Mouse (Mus musculus) urinary bladder, postnatal 10 days (tissue): ENCODE results near the gene Dnajc3.

Source experiments
- DNase-seq: peaks from one replicate; pipeline ENCODE4 v3.0.0; 2022; ENCODE audit warnings: low spot score

The Dnajc3 gene

DNA sequence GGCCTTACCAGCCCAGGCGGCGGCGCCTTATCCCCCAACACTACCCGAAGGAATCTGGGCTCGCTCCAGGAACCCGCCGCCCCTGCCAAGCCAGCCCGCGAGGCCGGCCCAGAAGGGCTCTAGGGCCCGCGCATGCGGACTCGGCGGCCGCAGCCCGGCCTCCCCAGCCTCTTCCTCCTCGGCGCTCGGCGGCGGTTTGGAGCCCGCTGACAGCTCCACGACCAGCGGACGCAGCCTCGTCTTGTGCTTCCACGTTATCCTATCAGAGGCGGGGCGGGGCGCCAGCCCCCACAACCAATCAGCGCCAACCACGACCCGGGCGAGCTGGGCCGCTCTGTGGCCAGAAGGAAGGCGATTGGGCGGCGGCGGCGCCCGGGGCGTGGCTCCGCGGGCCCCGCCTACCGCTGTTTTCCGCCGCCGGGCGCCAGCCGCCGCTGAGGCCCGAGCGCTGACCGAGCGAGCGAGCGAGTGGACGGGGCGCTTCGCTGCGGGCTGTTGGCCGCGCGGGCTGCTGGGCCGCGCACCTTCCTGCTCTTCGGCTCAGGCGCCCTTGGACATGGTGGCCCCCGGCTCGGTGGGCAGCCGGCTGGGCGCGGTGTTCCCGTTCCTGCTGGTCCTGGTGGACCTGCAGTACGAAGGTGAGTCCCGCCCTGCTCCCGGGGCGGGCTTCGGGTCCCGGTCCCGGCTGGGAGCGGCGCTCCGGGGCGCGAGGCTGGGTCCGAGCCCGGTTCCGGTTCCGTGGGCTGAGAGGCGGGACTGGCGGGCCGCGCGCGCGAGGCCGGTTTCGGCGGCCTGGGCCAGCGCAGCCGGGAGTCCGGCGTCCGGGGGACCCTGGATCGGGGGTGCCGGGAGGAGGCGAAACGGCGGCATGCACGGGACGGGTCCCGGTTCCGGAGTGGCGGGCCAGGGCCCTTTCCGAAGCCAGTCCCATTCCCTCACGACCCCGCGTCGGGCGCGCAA is at the start of gene Dnajc3:
Dnajc3 (plus strand) TSS at position 444 of the 960 bp plus-strand sequence.
- DNase-seq = peak; percentile 96

DNA sequence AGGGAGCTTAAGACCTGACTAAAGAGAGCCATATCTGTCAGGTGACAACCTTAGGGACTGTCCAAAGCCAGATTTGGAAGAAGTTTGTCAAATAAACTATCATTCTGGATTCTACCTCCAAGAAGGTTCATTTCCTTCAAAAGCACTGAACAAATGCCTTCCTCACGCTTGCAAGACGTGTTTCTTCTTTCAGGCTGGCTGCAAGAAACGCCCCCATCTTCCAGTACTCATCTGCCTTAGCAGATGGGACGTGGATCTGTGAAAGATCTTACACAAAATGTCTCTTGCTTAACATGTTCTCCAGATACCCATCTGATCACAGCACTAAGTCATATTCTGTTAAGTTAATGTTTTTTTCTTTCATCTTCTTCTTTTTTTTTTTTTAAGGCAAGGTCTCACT is 47.7 kb upstream of the Dnajc3 start:
- no peak for DNase-seq

DNA sequence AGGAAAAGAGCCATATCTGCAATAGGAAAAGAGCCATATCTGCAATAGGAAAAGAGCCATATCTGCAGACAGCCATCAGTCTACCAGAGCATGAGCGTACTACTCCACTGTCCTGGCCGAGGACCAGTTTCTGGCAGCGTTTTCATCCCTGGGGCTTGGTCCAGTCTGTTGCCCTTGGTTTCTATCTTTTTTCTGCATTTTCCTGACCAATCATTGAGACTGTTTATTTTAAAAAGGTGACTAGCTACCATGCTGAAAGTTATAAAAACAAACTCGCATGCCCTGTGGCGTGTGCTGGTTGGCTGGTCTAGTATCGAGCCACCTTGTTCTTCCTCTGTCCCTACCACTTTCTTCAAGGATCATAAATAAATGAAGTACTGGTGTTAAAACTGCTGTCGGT is 42.5 kb upstream of the Dnajc3 start:
- no peak for DNase-seq

DNA sequence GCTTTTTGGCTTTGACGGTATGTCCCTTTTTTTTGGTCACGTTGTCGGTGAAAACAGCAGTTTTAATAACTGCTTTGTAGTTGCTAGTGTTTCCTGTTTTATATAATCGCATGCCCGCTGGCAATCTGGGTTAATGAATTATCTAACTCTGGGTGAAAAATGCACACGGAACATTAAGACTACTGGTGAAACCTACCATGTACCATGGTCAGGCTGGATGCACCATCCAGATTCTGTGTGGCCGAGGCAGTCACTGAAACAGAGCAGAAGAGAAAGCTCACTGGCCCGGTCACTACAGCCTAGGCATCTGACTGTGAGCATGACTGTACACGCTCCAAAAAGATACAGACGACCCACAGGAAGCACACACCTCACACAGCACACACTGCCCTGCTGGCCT is 42.1 kb upstream of the Dnajc3 start:
- DNase-seq = no peak

DNA sequence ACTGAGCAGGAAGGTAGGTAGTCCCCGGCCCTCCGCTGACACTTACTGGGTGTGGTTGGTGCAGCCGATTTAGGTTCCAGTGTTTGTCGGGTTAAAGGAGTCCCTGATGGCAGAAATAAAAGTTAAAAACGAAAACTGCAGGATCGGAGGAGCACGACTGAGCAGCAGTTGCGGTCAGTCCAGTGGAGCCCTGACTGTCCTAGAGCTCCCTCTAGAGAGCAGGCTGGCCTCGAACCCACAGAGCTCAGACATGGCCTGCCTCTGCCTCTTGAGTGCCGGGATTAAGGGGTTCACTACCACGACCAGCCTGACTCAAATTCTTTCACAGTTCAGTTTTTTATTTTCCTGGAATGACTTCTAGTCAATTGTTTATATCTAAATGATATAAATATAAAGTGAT is 37.8 kb upstream of the Dnajc3 start:
- no peak for DNase-seq

DNA sequence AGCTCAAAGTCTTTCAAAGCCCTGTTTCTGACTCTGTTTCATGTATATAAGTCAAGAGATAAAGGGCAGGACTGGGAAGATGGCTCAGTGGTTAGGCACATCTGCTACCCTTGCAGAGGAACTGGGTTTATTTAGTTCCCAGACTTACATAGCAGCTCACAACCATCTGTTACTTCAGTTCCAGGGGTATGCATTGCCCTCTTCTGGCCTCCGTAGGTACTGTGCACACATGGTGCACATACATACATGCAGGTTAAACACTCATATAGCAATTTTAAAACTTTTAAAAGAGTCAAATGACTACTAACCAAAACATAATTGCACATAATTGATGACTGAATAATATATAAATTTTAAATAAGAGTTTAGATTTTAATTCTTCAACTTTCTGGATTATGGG is 36.9 kb upstream of the Dnajc3 start:
- DNase-seq = no peak

DNA sequence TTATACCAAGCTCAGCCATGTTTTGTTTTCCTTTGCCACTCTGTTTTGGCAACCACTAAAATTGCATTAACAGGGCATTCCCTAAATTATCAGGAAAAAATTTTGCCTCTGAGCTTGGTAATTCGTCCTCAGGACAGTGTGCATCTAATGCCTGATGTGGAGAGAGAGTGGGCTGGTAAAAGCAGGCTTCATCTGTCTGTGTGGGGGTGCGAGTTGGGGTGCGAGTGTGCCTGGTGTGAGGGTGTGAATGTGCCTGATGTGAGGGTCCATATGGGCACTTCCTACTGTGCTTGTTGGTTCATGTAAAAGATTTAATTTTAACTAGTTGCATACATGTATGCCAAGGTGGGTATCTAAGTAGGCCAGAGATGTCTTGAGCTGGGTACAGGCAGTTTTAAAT is 34.4 kb upstream of the Dnajc3 start:
- DNase-seq = no peak

DNA sequence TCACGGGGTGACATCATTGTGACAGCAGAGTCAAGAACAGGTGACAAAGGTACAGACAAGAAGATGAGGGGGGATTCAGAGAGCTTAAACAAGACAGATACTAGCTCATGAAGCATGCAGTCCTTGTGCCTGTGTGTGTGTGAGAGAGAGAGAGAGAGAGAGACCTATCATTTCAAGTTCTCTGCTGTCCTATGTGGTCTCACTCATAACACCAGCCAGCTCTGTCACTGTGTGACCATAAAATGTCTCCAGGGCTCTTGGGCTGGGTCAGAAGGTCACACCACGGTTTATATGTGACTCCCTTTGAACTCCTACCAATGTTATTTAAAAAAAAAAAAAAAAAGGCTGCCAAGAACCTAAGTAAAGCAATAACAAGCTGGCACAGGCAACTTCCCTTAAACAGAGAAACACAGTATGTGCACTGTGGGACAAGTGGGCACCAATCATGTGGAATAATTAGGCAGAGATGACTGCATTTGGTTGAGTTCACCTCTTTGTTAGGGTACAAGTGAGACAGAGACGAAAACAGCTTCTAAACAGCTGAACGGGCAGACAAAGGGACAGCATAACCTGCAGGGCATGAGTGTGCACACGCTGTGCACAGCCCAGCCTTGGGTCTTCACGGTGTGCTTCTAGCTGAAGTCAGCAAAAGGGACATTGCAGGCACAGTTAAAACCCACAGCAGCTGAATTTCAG is 33.8 kb upstream of the Dnajc3 start:
- no peak for DNase-seq

DNA sequence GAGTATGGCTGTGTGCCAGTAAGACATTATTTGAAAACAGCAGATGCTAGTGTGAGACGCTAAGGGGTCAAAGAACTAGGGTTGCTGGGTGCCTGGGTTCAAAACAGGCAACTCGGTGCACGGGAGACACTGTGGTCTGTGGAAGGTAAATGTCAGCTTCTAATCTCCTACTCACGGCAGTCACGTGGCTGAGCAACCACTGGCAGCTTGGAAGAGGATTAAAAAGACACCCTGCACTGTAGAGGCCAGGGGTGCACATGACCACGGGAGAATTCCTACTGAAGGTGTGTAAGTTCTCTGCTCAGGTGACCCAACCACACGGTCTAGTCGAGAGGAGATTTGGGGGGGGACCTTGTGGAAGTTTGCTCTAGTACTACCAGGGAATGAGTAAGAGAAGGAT is 30.2 kb upstream of the Dnajc3 start:
- DNase-seq = no peak

DNA sequence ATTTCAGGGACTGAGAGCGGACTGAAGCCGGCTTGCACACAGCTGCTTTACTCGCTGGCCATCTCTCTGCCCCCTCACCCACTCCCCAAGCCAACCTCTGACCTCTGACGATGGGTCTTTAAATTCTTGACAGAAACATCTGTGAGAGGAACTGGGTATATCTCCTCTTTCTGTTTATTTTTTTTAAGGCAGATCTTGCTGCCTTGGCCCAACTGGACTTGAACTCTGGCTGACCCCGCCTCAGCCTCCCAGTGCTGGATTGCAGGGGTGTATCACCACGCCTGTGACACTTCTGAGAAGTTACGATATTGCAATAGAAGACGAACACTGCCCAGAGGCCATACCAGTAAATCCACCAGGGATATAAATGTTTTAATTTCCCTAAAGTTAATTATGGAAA is 27.9 kb upstream of the Dnajc3 start:
- DNase-seq = no peak

DNA sequence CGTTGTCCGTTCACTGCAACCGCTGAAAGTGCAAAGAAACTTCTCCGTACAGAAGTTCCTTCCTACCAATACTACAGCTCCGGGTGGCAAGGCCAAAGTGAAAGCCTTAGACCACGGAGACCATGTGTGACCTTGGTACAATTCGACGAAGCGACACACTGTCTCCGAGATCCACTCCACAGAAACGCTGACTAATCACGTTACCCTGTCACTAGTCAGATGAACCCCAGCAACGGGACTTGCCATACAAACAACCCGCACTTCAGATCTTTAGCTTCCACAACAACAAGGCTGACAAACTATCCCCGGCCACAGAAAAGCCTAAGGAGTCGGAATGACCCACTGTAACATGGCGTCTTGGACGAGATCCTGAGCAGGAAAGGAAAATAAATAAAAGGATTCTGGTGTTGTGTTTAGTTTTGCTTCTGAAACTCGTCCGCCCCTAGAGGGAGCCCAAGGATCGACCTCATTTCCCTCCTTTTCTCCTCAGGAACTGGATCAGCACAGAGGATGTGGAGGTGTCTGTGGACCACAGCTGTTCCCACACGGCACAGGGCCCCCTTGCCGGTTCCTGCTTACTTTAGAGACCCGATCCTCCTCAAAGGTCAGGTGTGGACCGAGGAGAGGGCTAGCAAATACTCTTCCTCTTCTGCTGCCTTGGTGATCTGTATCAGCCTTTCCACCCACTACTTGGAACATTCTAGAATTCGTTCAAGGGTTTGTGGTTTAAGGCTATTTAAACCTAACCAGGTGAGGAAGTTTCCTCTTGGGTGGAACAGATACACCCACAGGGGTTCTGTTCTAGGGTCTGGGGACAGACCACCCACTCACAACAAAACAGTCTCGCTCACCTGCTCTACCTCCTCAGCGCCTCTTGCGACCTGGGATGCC is 27.2 kb upstream of the Dnajc3 start:
- no peak for DNase-seq

DNA sequence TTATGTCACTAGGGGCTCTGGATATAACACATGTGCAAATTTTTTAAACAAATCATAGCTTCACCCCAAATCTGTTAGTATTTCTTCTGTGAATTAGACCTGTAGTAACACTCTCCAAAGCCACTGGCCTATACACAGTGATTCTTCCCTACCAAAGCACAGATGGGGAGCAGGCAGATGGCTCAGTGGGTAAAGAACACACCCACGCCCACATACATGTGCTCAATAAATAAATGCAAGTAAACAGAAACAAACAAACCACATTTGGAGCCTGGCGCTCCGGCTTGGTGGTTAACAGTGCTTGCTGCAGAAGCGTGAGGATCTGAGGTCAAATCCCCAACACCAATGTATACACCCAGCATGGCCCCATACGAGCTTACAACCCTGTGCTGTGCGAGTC is 26.3 kb upstream of the Dnajc3 start:
- DNase-seq = no peak

DNA sequence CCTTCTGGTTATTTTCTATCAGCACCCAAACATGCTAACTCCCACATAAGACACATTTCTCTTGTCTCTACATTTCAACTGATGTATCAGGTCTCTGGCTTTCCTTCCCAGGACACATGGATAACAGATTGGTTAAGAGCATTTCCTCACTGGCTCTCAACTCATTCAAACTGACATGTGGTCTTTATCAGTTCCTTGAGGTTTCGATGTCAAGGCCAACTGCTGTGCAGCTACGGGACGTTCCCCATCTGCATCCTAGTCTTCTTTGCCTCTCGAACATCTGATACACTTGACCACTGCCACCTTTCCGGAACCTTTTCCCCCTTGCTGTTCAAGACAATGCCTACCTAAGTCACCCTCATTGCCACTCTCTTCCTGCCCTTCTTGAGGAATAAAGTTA is 24.1 kb upstream of the Dnajc3 start:
- DNase-seq = no peak

DNA sequence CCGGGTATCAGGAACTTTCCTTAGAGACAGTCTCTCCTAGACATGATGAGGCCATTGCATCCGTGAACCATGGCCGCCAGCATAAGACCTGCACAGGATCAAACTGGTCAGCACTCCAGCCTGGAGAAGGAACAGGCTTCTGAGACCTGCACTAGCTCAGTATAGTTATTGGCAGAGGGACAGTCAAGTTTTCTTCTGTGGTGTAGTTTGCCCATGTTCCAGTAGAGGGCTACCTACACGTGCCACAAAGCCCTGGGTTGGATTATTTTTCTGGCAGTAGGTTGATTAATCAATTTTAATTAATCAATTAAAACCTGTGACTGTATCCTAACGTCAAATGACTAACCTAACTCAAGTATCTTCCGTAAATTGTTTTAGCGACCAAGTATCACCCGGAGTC is 18.8 kb upstream of the Dnajc3 start:
- DNase-seq = no peak

DNA sequence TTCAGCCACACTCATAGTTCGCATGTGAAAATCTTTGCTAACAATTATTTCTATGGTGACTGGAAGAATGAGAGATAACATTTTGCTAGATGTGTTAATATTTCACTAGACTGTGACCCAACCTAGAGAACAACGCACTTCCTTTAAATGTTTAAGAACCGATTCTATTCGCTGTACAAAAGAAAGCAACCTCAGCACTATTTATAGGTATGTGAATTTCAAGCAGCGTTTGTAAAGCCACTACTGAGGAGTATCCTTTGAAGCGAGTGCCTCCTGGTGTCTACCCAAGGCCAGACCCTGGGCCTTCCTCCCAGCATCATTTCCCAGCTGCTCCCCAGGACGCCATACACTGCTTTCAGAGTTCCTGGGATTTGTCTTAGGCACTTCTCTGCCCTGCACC is 17.1 kb upstream of the Dnajc3 start:
- no peak for DNase-seq

DNA sequence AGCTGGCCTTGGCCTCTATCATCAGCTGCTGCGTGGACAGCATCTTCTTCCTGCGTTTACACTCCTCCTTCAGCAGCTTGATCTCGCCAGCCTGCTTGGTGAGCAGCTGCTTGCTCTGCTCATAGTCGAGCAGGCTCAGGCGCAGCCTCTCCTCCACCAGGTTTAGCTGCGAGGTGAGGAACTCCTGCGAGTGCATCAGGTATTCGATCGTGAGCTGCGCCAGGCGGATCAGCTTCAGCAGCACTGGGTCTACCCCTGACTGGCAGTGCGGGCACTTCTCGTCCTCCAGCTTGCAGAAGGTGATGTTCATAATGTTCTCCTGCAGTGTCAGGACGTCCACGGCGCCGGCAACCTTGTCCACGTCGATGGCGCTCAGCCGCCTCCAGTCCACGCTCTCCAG is 15.5 kb upstream of the Dnajc3 start:
- no peak for DNase-seq

DNA sequence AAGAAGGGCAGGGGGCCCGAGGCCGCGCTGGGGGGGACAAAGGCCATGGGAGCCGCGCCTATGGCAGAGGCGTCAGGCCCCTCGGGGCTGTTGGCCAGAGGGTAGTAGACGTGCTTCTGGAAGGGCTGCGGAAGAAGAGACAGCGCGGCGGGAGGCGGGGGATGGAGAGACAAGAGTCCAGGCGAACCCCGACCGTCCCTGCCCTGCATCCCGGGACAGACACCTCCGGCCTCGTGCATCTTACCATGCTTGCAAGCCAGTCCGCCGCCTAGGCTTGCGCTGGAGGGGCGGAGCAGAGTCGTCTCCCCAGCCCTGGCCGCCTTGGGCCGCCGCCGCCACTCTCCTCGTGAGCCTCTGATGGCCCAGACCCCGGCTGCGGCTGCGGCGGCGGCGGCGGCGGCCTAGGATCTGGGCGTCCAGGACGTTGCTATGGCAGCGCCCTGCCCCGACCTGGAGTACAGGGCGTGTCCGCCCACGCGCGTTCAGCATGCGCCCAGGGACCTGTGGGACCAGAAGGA is 15.1 kb upstream of the Dnajc3 start:
- DNase-seq = no peak

DNA sequence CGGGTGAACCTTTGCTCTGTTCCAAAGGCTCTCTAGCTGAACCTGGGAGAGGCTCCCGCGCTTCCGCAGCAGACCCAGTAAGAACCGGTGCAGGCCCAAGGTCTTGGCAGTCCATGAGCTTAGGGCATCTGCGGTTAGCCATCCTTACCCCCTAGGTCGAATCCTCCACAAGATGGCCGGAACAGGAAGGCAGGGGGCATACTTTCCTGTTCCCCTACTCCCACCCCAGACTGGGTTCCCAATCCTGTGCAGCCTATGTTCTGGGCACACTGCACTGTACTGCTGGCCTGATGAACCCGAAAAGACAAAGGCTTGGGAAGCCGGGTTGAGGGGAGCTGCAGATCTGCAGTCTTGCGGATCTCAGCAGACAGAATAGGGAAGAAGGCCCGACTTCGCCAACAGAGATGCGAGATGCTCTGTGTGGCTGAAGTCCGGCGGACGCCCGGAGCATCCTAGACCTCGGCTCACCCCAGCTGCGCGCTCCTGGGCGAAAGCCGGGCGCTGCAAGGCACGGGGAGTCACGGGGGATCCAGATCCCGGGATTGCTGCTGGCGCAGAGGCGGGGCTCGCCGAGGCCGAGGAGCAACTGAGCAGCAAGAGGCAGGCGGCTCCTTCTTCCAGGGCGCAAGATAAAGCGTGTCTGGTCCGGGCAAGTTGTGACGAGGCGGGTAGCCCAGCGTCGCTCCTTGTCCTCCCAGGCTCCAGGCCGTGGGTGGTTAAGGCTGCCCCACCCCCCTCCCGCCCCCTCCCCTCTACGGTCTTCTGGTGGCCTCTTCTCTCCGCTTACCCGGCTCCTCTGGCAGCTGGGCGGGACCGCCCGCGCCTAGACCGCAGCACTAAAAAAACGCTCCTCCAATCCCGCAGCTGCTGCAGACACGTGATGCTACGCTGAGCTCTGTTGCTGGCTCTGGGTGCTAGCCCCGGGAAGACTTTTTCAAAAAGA is 12.8 kb upstream of the Dnajc3 start, which contains the start of gene Dzip1:
Dzip1 (minus strand) TSS at position 788 of the 943 bp plus-strand sequence.
- no peak for DNase-seq

DNA sequence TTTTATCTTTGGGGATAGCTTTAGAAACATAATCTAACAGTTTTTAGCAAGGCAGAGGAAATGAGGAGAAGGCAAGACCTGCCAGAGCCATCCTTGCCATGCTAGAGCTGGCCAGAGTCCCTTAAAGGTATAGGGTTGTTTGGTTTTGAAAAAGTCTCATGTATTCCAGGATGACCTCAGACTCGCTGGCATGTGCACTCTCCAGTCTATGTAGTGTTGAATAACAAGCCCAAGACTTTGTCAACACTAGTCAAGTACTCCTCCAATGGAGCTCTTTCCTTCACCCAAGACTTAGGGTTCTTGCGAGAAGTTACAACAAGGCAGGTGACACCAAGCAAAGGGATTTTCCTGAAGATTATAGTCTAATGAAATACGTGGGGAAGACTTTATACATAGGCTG is 9.2 kb upstream of the Dnajc3 start:
- no peak for DNase-seq

DNA sequence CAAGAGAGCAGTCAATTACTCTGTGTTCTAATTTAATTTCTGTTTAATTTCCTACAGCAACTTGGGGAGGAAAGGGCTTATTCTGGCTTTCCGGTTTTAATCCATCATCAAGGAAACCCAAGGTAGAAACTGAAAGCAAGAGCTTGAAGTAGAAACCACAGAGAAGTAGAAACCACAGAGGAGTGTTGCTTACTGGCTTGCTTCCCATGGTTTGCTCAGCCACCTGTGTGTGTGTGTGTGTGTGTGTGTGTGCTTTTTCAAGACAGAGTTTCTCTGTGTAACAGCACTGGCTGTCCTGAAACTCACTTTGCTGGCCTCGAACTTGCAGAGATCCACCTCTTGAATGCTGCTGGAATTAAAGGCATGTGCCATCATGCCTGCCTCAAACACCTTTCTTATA is 8.0 kb upstream of the Dnajc3 start:
- DNase-seq = no peak

DNA sequence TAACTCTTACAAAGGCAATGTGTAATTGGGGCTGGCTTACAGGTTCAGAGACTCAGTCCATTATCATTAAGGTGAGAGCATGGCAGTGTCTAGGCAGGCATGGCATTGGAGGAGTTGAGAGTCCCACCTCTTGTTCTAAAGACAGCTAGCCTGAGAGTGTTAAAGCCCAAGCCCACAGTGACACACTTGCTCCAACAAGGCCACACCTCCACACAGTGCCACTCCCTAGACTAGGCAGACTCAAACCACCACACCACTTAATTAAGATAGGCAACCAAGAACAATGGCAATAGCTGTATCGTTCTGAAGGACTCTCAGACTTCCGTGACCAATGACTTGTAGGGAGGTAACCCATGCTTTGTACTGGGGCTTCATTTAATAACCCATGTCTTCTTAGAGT is 7.0 kb upstream of the Dnajc3 start:
- no peak for DNase-seq
